Mouse (Mus musculus) T-helper 2 cell (primary cell): ENCODE measurements at regions not wholly inside any gene's neighbourhood (a gene's known extent, or its start where the extent isn't known, plus 50 kb on each side); places are given as distances from the start of the nearest gene placed in this dataset.

ENCODE experiments used
- in situ Hi-C: fragments of 300-600 bp; cut with MboI, MseI; formaldehyde crosslinking; loops from one replicate; pipeline ENCODE4 v1.15.1; 2025; ENCODE audit warnings: high pct_unique_total_duplicates

DNA sequence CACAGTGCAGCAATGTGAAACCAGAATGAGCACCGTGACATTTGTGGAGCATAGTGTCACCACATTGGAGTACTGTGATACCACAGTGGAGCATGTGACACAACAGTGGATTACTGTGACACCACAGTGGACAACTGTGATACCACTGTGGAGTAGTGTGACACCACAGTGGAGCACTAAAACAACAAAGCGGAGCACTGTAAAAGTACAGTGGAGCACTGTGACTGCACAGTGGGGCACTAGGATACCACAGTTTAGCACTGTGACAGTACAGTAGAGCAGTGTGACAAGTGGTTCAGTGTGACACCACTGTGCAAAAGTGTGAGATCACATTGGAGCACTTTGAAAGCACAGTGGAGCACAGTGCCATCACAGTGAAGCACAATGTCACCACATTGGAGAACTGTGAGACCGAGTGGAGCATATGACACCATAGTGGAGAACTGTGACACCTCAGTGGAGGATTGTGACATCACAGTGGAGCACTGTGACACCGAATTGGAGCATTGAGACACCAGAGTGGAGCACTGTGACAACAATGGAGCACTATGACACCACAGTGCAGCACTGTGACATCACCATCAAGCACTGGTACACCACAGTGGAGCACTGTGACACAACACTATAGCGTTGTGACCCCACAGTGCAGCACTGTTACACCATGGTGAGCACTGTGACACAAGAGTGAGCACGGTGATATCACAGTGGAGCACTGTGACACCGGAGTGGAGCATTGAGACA, 86.6 kb upstream of the Vmn1r2 start:
- in situ Hi-C loops, result loop anchor here (5.0 kb wide), 3 partner anchors 48 to 292 kb away; no protein-coding TSS in a partner anchor

DNA sequence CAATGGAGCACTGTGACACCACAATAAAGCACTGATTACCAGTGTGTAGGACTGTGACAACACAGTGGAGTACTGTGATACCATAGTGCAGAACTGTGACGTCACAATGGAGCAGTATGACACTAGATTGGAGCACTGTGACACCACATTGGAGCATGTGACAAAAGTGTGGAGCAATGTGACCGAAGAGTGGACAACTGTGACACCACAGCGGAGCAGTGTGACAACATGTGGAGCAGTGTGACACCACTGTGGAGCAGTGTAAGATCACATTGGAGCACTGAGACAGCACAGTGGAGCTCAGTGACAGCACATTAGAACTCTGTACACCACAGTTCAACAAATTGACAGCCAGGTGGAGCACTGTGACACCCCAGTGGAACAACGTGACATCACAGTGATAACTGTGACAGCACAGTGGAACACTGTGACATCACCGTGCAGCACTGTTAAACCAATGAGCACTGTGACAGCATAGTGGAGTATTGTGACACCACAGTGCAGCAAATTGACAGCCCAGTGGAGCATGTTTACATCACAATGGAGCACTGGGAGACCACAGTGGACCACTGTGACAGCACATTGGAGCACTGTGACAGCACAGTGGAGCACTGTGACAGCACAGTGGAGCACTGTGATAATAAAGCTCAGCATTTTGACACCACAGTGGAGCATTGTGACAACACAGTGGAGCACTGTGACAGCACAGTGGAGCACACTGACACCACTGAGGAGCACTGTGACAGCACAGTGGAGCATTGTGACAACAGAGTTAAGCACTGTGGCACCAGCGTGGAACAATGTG, 85.8 kb upstream of the Vmn1r2 start:
- in situ Hi-C loops, result loop anchor here (5.0 kb wide), 3 partner anchors 49 to 291 kb away; no protein-coding TSS in a partner anchor

DNA sequence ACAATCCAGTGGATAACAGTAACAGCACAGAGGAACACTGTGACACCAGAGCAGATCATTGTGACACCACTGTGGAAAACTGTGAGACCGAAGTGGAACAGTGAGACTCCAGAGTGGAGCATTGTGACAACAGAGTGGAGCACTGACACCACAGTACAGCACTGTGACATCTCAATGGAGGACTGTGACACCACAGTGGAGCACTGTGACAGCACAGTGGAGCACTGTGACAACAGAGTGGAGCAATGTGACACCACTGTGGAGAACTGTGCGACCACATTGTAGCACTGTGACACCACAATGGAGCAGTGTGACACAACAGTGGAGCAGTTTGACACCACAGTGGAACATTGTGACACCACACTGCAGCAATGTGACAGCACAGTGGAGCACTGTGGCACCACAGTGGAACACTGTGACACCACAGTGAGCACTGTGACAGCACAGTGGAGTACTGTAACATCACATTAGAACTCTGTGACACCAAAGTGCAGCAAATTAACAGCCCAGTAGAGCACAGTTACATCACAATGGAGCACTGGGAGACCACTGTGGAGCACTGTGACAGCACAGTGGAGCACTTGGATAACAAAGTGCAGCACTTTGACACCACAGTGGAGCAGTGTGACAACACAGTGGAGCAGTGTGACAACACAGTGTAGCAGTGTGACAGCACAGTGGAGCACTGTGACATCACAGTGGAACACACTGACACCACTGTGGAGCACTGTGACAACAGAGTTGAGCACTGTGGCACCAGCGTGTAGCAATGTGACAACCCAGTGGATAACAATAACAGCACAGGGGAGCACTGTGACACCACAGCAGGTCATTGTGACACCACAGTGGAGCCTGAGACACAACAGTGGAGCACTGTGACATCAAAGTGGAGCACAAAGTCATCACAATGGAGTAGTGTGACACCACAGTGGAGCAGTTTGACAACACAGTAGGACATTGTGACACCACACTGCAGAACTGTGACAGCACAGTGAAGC, 84.9 kb upstream of the Vmn1r2 start:
- in situ Hi-C loops, result loop anchor here (5.0 kb wide), 3 partner anchors 50 to 290 kb away; no protein-coding TSS in a partner anchor

DNA sequence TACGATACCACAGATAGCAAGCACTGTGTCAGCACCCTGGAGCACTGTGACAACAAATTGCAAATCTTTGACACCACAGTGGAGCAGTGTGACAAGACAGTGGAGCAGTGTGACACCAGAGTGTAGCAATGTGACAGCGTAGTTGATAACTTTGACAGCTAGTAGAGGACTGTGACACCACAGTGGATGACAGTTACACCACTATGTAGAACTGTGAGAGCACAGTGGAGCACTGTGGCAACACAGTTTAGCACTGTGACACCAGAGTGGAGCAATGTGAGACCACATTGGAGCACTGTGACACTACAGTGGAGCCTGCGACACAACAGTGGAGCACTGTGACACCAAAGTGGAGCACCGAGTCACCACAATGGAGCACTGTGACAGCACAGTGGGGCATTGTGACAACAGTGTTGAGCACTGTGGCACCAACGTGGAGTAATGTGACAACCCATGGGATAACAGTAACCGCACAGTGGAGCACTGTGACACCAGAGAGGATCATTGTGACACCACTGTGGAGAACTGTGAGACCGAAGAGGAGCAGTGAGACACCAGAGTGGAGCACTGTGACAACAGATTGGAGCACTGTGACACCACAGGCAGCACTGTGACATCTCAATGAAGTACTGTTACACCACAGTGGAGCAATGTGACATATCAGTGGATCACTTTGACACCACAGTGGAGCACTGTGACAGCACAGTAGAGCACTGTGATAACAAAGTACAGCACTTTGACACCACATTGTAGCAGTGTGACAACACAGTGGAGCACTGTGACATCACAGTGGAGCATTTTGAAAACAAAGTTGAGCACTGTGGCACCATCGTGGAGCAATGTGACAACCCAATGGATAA, 83.7 kb upstream of the Vmn1r2 start:
- in situ Hi-C loops, result loop anchor here (5.0 kb wide), 3 partner anchors 51 to 289 kb away; no protein-coding TSS in a partner anchor

DNA sequence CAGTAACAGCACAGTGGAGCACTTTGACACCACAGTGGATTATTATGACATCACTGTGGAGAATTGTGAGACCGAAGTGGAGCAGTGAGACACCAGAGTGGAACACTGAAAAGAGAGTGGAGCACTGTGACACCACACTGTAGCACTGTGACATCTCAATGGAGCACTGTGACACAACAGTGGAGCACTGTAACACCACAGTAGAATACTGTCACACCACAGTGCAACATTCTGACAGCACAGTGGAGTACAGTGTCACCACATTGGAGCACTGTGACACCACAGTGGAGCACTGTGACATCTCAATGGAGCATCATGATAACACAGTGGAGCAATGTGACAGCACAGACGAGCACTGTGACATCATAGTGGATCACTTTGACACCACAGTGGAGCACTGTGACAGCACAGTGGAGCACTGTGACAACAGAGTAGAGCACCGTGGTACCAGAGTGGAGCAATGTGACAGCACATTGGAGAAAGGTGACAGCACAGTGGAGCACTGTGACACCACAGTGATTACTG, 83.0 kb upstream of the Vmn1r2 start:
- in situ Hi-C loops, result loop anchor here (5.0 kb wide), 3 partner anchors 52 to 288 kb away; no protein-coding TSS in a partner anchor

DNA sequence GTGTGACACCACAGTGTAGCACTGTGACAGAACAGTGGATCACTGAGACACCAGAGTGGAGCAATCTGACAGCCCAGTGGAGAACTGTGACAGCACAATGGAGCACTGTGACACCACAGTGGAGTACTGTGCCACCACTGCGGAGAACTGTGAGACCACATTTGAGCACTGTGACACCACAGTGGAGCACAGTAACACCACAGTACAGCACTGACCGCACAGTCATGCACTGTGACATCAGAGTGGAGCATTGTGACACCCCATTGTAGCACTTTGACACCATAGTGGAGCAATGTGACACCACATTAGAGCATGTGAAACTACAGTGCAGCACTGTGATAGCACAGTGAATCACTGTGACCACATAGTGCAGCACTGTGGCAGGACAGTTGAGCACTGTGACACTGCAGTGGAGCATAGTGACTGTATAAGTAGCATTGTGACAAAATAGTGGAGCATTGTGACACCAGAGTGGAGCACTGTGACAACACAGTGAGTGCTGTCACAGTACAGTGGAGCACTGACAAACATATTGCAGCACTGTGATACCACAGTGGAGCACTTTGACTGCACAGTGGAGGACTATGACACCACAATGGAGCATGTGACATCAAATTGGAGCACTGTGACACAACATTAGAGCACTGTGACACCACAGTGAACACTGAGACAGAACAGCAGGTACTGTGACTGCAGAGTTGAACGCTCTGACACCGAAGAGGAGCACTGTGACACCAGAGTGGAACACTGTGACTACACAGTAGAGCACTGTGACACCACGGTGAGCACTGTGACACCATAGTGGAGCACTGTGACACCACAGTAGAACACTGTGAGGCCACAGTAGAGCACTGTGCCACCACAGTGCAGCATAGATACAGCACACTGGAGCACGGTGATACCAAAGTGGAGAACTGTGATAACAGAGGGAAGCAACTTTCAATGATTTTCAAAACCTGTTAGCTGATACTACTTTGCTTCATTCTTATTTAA, 81.4 kb upstream of the Vmn1r2 start:
- in situ Hi-C loops, result loop anchor here (5.0 kb wide), 1 partner anchor 33 kb away; no protein-coding TSS in a partner anchor

DNA sequence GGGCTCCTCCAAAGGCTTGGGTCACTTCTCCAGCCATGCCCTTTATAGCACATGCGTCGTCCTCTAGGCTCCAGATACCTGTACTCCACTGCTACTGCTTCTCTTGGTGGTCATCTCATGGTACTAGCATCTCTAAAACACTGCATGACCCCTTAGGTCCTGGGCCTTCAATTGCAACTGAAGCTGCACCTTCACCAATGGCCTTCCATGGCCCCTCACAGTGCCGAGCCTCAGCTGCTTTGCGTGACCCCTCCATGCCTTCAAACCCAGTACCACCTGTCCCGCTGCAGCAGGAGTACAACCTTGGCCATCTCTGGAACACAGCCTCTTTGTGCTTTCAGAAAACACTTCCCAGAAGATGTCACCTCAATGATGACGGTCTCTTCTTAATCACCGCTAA, 79.5 kb upstream of the Vmn1r2 start:
- in situ Hi-C loops, result loop anchor here (5.0 kb wide), 1 partner anchor 35 kb away; no protein-coding TSS in a partner anchor

DNA sequence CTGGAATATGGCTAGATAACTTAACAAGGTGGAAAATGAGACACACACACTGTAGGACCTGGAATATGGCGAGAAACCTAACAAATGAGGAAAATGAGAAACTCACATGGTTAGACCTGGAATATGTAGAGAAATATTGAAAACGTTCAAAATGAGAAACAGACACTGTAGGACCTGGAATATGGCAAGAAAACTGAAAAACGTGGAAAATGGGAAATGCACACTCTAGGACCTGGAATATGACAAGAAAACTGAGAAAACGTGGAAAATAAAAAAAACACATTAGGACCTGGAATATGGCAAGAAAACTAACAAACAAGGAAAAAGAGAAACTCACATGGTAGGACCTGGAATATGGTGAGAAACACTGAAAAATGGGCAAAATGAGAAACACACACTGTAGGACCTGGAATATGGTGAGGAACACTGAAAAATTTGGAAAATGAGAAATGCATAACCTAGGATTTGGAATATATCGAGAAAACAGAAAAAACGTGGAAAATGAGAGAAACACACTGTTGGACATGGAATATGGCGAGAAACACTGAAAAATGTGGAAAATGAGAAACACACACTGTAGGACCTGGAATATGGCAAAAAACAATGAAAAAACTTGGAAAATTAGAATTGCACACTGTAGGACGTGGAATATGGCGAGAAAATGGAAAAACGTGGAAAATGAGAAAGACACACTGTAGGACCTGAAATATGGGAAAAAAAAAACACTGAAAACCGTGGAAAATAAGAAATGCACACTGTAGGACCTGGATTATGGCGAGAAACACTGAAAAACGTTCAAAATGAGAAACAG, 77.3 kb upstream of the Vmn1r2 start:
- in situ Hi-C loops, result loop anchor here (5.0 kb wide), 1 partner anchor 37 kb away; no protein-coding TSS in a partner anchor

DNA sequence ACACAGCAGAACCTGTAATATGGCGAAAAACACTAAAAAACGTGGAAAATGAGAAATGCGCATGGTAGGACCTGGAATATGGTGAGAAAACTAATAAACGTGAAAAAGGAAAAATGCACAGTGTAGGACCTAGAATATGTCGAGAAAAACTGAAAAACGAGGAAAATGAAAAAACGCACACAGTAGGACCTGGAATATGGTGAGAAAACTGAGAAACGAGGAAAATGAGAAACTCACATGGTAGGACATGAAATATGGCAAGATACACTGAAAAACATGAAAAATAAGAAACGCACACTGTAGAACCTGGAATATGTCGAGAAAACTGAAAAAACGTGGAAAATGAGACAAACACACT, 76.8 kb upstream of the Vmn1r2 start:
- in situ Hi-C loops, result no loop called here

DNA sequence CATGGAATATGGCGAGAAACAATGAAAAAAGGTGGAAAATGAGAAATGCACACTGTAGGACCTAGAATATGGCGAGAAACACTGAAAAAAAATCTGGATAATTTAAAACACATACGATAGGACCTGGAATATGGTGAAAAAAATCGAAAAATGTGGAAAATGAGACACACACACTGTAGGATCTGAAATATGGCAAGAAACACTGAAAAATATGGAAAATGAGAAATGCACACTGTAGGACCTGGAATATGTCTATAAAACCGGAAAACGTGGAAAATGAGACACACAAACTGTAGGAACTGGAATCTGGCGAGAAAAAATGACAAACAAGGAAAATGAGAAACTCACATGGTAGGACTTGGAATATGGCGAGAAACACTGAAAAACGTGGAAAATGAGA, 76.4 kb upstream of the Vmn1r2 start:
- in situ Hi-C loops, result no loop called here
